Mouse (Mus musculus) ES-Bruce4 (cell line): ENCODE results near the gene Kptn.

ENCODE experiments used
- EP300 ChIP-seq: IDR thresholded peaks from 2 replicates; pipeline ENCODE4 v1.6.1; 2011; ENCODE audit warnings: low read depth, low read length; ENCODE audit not compliant: insufficient read depth
- POLR2A ChIP-seq: IDR thresholded peaks from one replicate; pipeline ENCODE4 v1.8.1; 2011; ENCODE audit warnings: low read length; ENCODE audit not compliant: insufficient read depth

DNA sequence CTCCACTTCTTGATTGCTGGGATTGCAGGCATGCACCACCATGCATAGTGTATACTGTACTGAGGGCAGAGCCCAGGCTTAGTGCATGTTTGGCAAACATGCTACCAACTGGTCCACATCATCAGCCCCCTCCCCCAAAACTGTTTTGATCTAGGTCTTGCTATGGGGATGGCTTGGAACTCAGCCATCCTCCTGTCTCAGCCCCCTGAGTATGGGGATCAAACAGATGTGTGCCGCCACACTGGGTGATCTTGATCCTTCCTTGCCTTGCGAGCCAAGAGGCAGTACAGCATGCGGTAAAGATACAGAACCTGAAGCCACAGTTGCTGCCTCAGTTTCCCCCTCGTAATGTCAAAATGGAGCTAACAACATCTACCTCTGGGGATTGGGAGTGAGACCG is 9.2 kb downstream of the Kptn start:
- TF ChIP-seq POLR2A (no peak), EP300 (no peak)
